Comparison of ENCODE assay signal across 13 mouse cellular contexts in the genomic region with DNA sequence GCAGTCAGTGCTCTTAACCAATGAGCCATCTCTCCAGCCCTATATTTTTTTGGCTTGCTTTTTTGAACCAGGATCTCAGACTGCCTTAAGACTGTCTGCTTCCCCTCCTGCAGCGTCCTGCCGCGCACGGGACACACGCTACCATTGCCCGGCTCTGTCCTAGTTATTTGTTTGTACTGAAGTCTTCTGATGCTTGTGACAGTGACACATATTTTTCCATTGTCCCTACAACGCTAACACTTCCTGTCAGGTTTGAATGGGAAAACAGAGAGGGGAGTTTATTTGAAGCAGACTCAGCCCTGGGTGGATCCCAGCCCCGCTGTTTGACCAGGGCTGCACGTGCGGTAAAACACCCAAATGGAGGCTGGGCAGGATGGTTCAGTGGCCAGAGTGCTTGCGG. TPM values are rescaled to one million over a fixed set of nuclear protein-coding genes. Genes with fewer than 3 reads are reported as not detected.
DNase-seq lines count a peak whose midpoint lies in the region; ATAC-seq and TF ChIP-seq lines count a peak whose summit lies in the region.
"Had no signal": no experiment of that assay in that cellular context is flagged by ENCODE, and none has a peak within 500 bp of the region (broad histone marks: within the 10 kb centered on the region; RNA-seq: fewer than 3 reads in every experiment).

No protein-coding gene starts in this region.

- H3K4me1 ChIP-seq in kidney, postnatal 0 days (replicated peaks; ENCODE audit: insufficient read depth, low read length) = peaks cover 22% of the 10 kb centered on the region
- peaks cover 28% of the 10 kb centered on the region for H3K4me1 ChIP-seq in kidney, embryonic 14.5 days (ENCODE audit: control insufficient read depth, insufficient read depth, low read length)
- peaks cover 11% of the 10 kb centered on the region for H3K4me1 ChIP-seq in embryonic facial prominence, embryonic 15.5 days

- ATAC-seq in kidney, postnatal 0 days (replicated peaks; ENCODE audit: low FRiP score, low read depth) = no peak
- ATAC-seq in kidney, embryonic 14.5 days (ENCODE audit: low FRiP score, low TSS enrichment) = no peak
- no peak for ATAC-seq in embryonic facial prominence, embryonic 15.5 days (ENCODE audit: insufficient number of reproducible peaks, low FRiP score, low TSS enrichment, low read depth)

- peaks cover 19% of the 10 kb centered on the region for H3K36me3 ChIP-seq in kidney, postnatal 0 days (ENCODE audit: insufficient read depth, low read length)
- H3K36me3 ChIP-seq in kidney, embryonic 14.5 days (ENCODE audit: control insufficient read depth, insufficient read depth, low read length) = peaks cover 39% of the 10 kb centered on the region; the same call in 1 of the 2 replicates
- H3K36me3 ChIP-seq in embryonic facial prominence, embryonic 15.5 days = peaks cover 28% of the 10 kb centered on the region

- DNase-seq in heart, adult 11 months = peak; percentile 95
- DNase-seq in heart, postnatal 4 days = no peak
- peak; percentile 37 for DNase-seq in kidney, postnatal 0 days (ENCODE audit: low spot score)
- peak; percentile 59 for DNase-seq in kidney, postnatal 10 days
- DNase-seq in urinary bladder, adult 18-20 months (ENCODE audit: low spot score in 2 of 2) = no peak
- DNase-seq in right cerebral cortex, adult 18-20 months = no peak
- DNase-seq: gastrocnemius, postnatal 10 days; thymus, postnatal 14 days had no signal

- TF ChIP-seq CTCF in kidney, postnatal 0 days (IDR thresholded peaks at IDR 0.05; ENCODE audit: low read depth) = no peak

- no peaks in the 10 kb centered on the region for H3K27me3 ChIP-seq in kidney, postnatal 0 days (ENCODE audit: insufficient read depth, low read length)
- H3K27me3 ChIP-seq in kidney, embryonic 14.5 days (ENCODE audit: control insufficient read depth, insufficient read depth, low read length) = no peaks in the 10 kb centered on the region
- no peaks in the 10 kb centered on the region for H3K27me3 ChIP-seq in embryonic facial prominence, embryonic 15.5 days

- no peak overlapping the region for H3K4me2 ChIP-seq in kidney, postnatal 0 days (ENCODE audit: low read length)
- H3K4me2 ChIP-seq in kidney, embryonic 14.5 days (replicated peaks; ENCODE audit: low read depth, low read length) = no peak overlapping the region
- H3K4me2 ChIP-seq in embryonic facial prominence, embryonic 15.5 days (replicated peaks) = no peak overlapping the region

- no peak overlapping the region for H3K4me3 ChIP-seq in kidney, postnatal 0 days (replicated peaks; ENCODE audit: low read depth, low read length)
- H3K4me3 ChIP-seq in kidney, embryonic 14.5 days (ENCODE audit: low read length) = no peak overlapping the region
- no peak overlapping the region for H3K4me3 ChIP-seq in embryonic facial prominence, embryonic 15.5 days (replicated peaks)

- H3K27ac ChIP-seq in kidney, postnatal 0 days = peak overlapping the region; percentile 69; the same call in 1 of the 2 replicates
- H3K27ac ChIP-seq in kidney, embryonic 14.5 days (ENCODE audit: low read depth, low read length) = no peak overlapping the region
- H3K27ac ChIP-seq in embryonic facial prominence, embryonic 15.5 days (replicated peaks) = peak overlapping the region; percentile 55; the same call in 1 of the 2 replicates
- H3K27ac ChIP-seq: macrophage had no signal

- no peak overlapping the region for H3K9ac ChIP-seq in kidney, postnatal 0 days (ENCODE audit: low read depth, low read length)
- H3K9ac ChIP-seq in kidney, embryonic 14.5 days (ENCODE audit: low read depth, low read length) = no peak overlapping the region
- H3K9ac ChIP-seq in embryonic facial prominence, embryonic 15.5 days = no peak overlapping the region

- 82% methylated on average over 11 of the region's 11 CpGs for WGBS in kidney, postnatal 0 days
- 83% methylated on average over 11 of the region's 11 CpGs for WGBS in kidney, embryonic 14.5 days
- 86% methylated on average over 11 of the region's 11 CpGs for WGBS in embryonic facial prominence, embryonic 15.5 days

- no peaks in the 10 kb centered on the region for H3K9me3 ChIP-seq in kidney, postnatal 0 days (replicated peaks; ENCODE audit: low read length)
- no peaks in the 10 kb centered on the region for H3K9me3 ChIP-seq in kidney, embryonic 14.5 days (ENCODE audit: control insufficient read depth, low read length)
- H3K9me3 ChIP-seq in embryonic facial prominence, embryonic 15.5 days (replicated peaks) = no peaks in the 10 kb centered on the region

RNA-seq across cellular contexts. Expression of a gene that starts 12.1 kb away (rescaled TPM):
- total RNA-seq in heart, postnatal 4 days (2021) = under 1 TPM; 0.14 to 0.45 TPM
- 24.5 and 24.8 TPM in 2 replicates for polyA plus RNA-seq in kidney, postnatal 0 days (2015; fragmentation: Nextera tagmentation; extraction: Ambion mirVana)
- polyA plus RNA-seq in kidney, embryonic 14.5 days (2014; fragmentation: Nextera tagmentation; extraction: Ambion mirVana) = 4.1 and 9.0 TPM in 2 replicates
- 5.4 and 7.8 TPM in 2 replicates for polyA plus RNA-seq in embryonic facial prominence, embryonic 15.5 days (2015; fragmentation: Nextera tagmentation; extraction: Ambion mirVana)
- polyA plus RNA-seq: C2C12 had no signal

RNA-seq across cellular contexts. Expression of a gene that starts 15.4 kb away (rescaled TPM):
- 10 to 100 TPM; 78.5 to 88.6 TPM for total RNA-seq in heart, postnatal 4 days (2021)
- polyA plus RNA-seq in kidney, postnatal 0 days (2015; fragmentation: Nextera tagmentation; extraction: Ambion mirVana) = 132 and 152 TPM in 2 replicates
- polyA plus RNA-seq in kidney, embryonic 14.5 days (2014; fragmentation: Nextera tagmentation; extraction: Ambion mirVana) = 101 and 136 TPM in 2 replicates
- polyA plus RNA-seq in embryonic facial prominence, embryonic 15.5 days (2015; fragmentation: Nextera tagmentation; extraction: Ambion mirVana) = 88.1 and 96.6 TPM in 2 replicates

RNA-seq across cellular contexts. Expression of a gene that starts 18.0 kb away (rescaled TPM):
- total RNA-seq in heart, postnatal 4 days (2021) = not detected
- 0.04 and 0.06 TPM in 2 replicates for polyA plus RNA-seq in kidney, postnatal 0 days (2015; fragmentation: Nextera tagmentation; extraction: Ambion mirVana)
- polyA plus RNA-seq in kidney, embryonic 14.5 days (2014; fragmentation: Nextera tagmentation; extraction: Ambion mirVana) = not detected in 2 replicates
- 0.07 TPM in 1 of 2 replicates, not detected in the other for polyA plus RNA-seq in embryonic facial prominence, embryonic 15.5 days (2015; fragmentation: Nextera tagmentation; extraction: Ambion mirVana)
- polyA plus RNA-seq: C2C12; forebrain, embryonic 11.5 days; macrophage had no signal

RNA-seq across cellular contexts. Expression of a gene that starts 31.7 kb away (rescaled TPM):
- 10 to 100 TPM; 10.3 TPM for total RNA-seq in heart, postnatal 4 days (2021)
- 32.9 and 38.7 TPM in 2 replicates for polyA plus RNA-seq in kidney, postnatal 0 days (2015; fragmentation: Nextera tagmentation; extraction: Ambion mirVana)
- 4.9 and 8.2 TPM in 2 replicates for polyA plus RNA-seq in kidney, embryonic 14.5 days (2014; fragmentation: Nextera tagmentation; extraction: Ambion mirVana)
- polyA plus RNA-seq in embryonic facial prominence, embryonic 15.5 days (2015; fragmentation: Nextera tagmentation; extraction: Ambion mirVana) = 20.1 and 20.2 TPM in 2 replicates

RNA-seq across cellular contexts. Expression of a gene that starts 42.0 kb away (rescaled TPM):
- 10 to 100 TPM; 40.3 to 45.9 TPM for total RNA-seq in heart, postnatal 4 days (2021)
- 74.5 and 82.4 TPM in 2 replicates for polyA plus RNA-seq in kidney, postnatal 0 days (2015; fragmentation: Nextera tagmentation; extraction: Ambion mirVana)
- polyA plus RNA-seq in kidney, embryonic 14.5 days (2014; fragmentation: Nextera tagmentation; extraction: Ambion mirVana) = 95.9 and 104 TPM in 2 replicates
- polyA plus RNA-seq in embryonic facial prominence, embryonic 15.5 days (2015; fragmentation: Nextera tagmentation; extraction: Ambion mirVana) = 110 and 127 TPM in 2 replicates

Comparison
In these comparisons a context has a peak if more than half of its experiments do, and no peak if none do; other contexts are left out.
1. DNase-seq: peak in heart, adult 11 months (single experiment), kidney, postnatal 0 days (single experiment) and kidney, postnatal 10 days (single experiment); none in heart, postnatal 4 days (single experiment), urinary bladder, adult 18-20 months (0 of 2) and right cerebral cortex, adult 18-20 months (single experiment).